Mouse (Mus musculus): ENCODE data around the gene Syngr1.

The Syngr1 gene

DNA sequence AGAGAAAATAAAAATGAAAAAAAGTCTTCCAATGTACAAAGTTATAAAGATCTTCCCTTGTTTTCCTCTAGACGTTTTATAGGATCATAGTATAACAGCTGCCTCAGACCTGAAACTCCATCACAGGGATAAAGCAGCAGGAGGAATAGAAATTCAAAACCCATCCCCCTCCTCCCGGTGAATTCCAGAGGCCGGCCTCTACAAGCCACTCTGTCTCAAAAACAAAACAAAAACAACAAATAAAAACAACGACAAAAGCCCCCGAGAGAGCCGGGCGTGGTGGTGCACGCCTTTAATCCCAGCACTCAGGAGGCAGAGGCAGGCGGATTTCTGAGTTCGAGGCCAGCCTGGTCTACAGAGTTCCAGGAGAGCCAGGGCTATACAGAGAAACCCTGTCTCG is 979 bp upstream of the Syngr1 start:
- DNase-seq (ENCODE audit: low spot score in 2 of 2) = no peak

GRCm38 (mm10) chr15:80090741-80091120 is 403 bp upstream of the Syngr1 start:
- peak in 1 of 2 experiments; percentile 38 for DNase-seq (ENCODE audit: low spot score in 2 of 2)

DNA sequence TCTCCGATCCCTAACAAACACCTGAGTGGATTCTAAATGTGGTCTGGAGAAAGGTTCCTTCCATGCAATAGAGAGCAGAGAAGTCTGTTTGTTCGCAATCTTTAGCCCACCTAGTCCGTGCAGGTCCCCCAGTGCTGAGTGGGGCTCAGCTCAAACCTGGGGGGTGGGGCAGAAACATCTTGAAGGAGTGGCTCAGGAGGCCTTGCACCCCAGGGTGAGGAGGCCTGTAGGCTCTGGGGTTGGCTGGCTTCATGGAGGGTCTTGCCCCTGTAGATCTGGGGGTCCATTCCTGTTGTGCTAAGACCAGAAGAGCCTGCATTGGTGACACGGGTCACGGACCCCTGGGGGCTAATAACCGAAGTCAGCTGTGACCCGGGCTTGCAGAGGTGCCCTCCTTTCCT is 907 bp downstream of the Syngr1 start:
- no peak for DNase-seq (ENCODE audit: low spot score in 2 of 2)

GRCm38 (mm10) chr15:80092599-80092998 is 1.5 kb downstream of the Syngr1 start:
- DNase-seq (ENCODE audit: low spot score in 2 of 2) = peak; percentile 56 to 68

- no peak for DNase-seq (ENCODE audit: low spot score in 2 of 2)
Measured at GRCm38 (mm10) chr15:80094201-80094600, 3.1 kb downstream of the Syngr1 start.

- no peak for DNase-seq (ENCODE audit: low spot score in 2 of 2)
Measured at GRCm38 (mm10) chr15:80095596-80095995, 4.5 kb downstream of the Syngr1 start.

GRCm38 (mm10) chr15:80096406-80096805 is 5.3 kb downstream of the Syngr1 start:
- peak in 1 of 2 experiments; percentile 28 for DNase-seq (ENCODE audit: low spot score in 2 of 2)

GRCm38 (mm10) chr15:80096946-80097881 is 6.1 kb downstream of the Syngr1 start:
- no peak for DNase-seq (ENCODE audit: low spot score in 2 of 2)

GRCm38 (mm10) chr15:80097999-80098461 is 6.9 kb downstream of the Syngr1 start:
- DNase-seq (ENCODE audit: low spot score in 2 of 2) = no peak

- peak in 1 of 2 experiments; percentile 47 for DNase-seq (ENCODE audit: low spot score in 2 of 2)
Measured at GRCm38 (mm10) chr15:80098809-80099208, 7.7 kb downstream of the Syngr1 start.

DNA sequence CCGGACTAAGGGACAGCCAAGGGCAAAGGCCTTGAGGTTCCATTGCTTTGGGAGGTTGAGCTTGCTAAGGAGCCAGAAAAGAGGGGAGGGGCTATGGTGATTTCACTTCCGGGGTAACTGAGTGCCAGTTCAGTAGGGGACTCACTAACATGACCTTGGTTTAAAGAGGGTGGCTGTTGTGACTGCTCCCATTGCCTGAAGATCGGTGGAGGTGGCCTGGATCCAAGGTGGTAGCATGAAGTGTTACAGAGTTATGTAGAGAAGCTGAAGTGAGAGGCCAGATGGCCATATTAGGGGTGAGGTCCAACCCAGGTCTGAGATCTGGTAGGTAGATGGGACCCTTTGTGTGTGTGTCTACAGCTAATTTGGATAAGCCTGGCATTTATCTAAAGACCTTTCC is 8.3 kb downstream of the Syngr1 start:
- no peak for DNase-seq (ENCODE audit: low spot score in 2 of 2)

DNA sequence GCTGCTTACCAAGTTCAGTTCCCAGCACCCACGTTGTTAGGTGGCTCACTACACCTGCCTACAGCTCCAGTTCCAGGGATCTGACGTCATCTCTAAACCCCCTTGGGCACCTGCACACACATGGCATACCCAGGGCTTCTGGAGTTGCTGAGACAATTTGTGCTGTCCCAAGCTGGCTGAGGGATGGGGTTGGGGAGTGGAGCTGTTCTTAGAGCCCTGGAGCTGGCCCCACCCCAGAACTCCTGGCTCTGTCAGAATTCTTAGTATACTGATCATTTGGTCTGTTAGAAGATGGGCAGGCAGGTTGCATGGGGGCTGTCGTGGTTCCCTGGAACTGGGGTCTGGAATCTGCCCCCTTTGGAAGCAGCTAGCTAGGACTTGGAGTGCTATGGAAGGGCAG is 9.1 kb downstream of the Syngr1 start:
- DNase-seq (ENCODE audit: low spot score in 2 of 2) = no peak

GRCm38 (mm10) chr15:80100871-80101270 is 9.7 kb downstream of the Syngr1 start:
- DNase-seq (ENCODE audit: low spot score in 2 of 2) = peak in 1 of 2 experiments; percentile 55

DNA sequence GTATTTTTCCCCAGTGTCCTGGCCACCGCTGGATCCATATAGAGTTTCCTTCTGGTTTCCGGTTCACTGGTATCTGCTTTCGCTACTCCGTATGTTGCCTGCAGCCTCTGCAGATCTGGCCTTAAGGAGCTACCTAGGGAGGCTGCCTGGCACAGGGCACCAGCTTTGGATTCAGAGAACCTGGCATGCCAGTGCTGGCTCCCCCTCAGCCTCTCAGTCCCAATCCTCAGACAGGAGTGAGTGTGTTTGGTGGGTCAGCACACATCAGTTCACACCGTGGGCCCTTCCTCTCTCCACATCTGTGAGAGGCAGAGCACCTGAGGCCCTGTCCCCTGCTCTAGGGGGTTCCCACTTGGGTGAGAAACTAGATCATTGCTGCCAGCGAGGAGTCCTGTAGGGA is 10.4 kb downstream of the Syngr1 start:
- DNase-seq (ENCODE audit: low spot score in 2 of 2) = no peak

- DNase-seq (ENCODE audit: low spot score in 2 of 2) = no peak
Measured at GRCm38 (mm10) chr15:80102495-80102894, 11.4 kb downstream of the Syngr1 start.

GRCm38 (mm10) chr15:80105490-80106410 is 14.6 kb downstream of the Syngr1 start:
- no peak for DNase-seq (ENCODE audit: low spot score in 2 of 2)

DNA sequence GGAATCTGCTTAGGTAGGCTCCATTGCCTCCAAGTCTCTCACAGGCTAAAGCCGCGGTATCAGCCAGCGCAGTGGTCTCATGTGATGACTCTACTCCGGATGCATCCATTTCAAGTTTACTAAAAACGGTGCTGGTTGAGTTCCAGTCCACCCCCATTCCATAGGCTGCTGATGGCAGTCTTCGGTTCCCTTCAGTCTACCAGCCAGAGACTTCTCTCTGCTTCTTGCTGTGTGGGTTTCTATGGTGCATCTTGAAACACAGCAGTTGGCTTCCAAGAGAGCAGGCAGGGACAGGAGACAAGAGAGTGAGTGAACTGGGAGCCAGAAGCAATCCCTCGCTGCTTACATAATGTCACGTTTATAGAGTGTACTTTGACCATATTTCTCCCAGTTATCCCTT is 16.0 kb downstream of the Syngr1 start:
- peak in 1 of 2 experiments; percentile 50 for DNase-seq (ENCODE audit: low spot score in 2 of 2)

DNA sequence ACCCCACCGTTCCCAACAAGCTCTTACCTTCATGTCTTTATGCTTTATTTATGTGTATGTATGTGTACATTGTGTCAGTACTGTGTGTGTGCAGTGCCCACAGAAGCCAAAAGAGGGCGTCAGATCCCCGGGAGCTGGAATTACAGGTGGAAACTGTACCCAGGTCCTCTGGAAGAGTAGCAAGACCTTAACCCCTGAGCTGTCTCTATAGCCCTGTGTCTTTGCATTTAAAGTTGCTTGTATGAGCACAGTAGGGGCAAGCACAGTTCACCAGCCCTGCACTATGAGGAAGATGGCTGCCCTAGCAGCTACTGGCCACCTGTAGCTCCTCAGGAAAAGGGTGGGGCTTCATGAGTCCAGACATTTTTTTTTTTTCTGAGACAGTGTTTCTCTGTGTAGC is 16.4 kb downstream of the Syngr1 start:
- no peak for DNase-seq (ENCODE audit: low spot score in 2 of 2)

GRCm38 (mm10) chr15:80111436-80111835 is 20.3 kb downstream of the Syngr1 start:
- no peak for DNase-seq (ENCODE audit: low spot score in 2 of 2)

GRCm38 (mm10) chr15:80112499-80112898 is 21.4 kb downstream of the Syngr1 start:
- no peak for DNase-seq (ENCODE audit: low spot score in 2 of 2)

DNA sequence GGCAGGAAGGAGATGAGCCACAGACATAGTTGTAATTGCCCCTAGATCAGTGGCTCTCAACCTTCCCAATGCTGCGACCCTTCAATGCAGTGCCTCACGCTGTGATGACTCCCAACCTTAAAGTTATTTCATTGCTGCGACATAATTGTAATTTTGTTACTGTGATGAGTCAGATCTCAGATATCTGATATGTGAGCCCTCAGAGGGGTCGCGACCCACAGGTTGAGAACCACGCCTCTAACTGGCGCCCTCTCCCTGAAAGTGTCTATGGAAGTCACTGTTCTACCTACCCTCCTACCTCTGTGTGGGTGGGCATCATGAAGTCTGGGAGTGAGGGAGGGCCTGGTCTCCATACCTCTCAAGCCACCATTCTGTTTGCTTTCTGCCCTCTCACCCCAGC is 23.3 kb downstream of the Syngr1 start:
- no peak for DNase-seq (ENCODE audit: low spot score in 2 of 2)

- DNase-seq (ENCODE audit: low spot score in 2 of 2) = no peak
Measured at GRCm38 (mm10) chr15:80115256-80115655, 24.1 kb downstream of the Syngr1 start.

Measured in right cerebral cortex, adult 2 months (tissue).